Mouse (Mus musculus) midbrain, embryonic 14.5 days (tissue): ENCODE data around the gene Smo. TPM values are rescaled to one million over a fixed set of nuclear protein-coding genes. Genes with fewer than 3 reads are reported as not detected.

ENCODE experiments used
- ATAC-seq: fragments of 200-750 bp; cut with Nextera tagmentation; 2 replicates; pipeline ENCODE4 v1.8.0; 2017; ENCODE audit warnings: moderate number of reproducible peaks, moderate library complexity; ENCODE audit not compliant: low FRiP score, low TSS enrichment
- DNase-seq: peaks from one replicate; pipeline ENCODE4 v3.0.0-alpha.2; 2015
- H3K27ac ChIP-seq: fragments of 300-500 bp; sonication (generic); replicated peaks from 2 replicates; pipeline ENCODE4 v1.5.1; 2014; ENCODE audit warnings: mild to moderate bottlenecking, low read depth, low read length, moderate library complexity
- H3K27me3 ChIP-seq: fragments of 300-500 bp; sonication (generic); 2 replicates; pipeline ENCODE4 v1.6.1; 2014; ENCODE audit warnings: low read length, control low read depth, mixed read lengths; ENCODE audit not compliant: control insufficient read depth, insufficient read depth
- H3K36me3 ChIP-seq: fragments of 300-500 bp; sonication (generic); 2 replicates; pipeline ENCODE4 v1.6.1; 2014; ENCODE audit warnings: low read length, control low read depth; ENCODE audit not compliant: control insufficient read depth, insufficient read depth
- H3K4me1 ChIP-seq: fragments of 300-500 bp; sonication (generic); 2 replicates; pipeline ENCODE4 v1.6.1; 2014; ENCODE audit warnings: mild to moderate bottlenecking, antibody characterized with exemption, low read length, control low read depth; ENCODE audit not compliant: control insufficient read depth, insufficient read depth
- H3K4me2 ChIP-seq: fragments of 300-500 bp; sonication (generic); 2 replicates; pipeline ENCODE4 v1.6.1; 2014; ENCODE audit warnings: mild to moderate bottlenecking, low read length, moderate library complexity
- H3K4me3 ChIP-seq: fragments of 300-500 bp; sonication (generic); replicated peaks from 2 replicates; pipeline ENCODE4 v1.5.1; 2014; ENCODE audit warnings: low read depth, low read length
- H3K9ac ChIP-seq: fragments of 300-500 bp; sonication (generic); replicated peaks from 2 replicates; pipeline ENCODE4 v1.6.1; 2014; ENCODE audit warnings: mild to moderate bottlenecking, low read length, moderate library complexity
- H3K9me3 ChIP-seq: fragments of 300-500 bp; sonication (generic); 2 replicates; pipeline ENCODE4 v1.6.1; 2016; ENCODE audit warnings: low read length, control low read depth, mixed read lengths; ENCODE audit not compliant: control insufficient read depth
- WGBS: fragments of 180-500 bp; shearing (Covaris S2); extraction: QIAGEN DNeasy Blood & Tissue Kit; methylation state at CpG from one replicate; pipeline ENCODE4 v1.1.7; 2014; 5-methylcytosine and 5-hydroxymethylcytosine counted together
- polyA plus RNA-seq: library from polyadenylated mRNA; unstranded; fragments of >200 nt; fragmentation: Nextera tagmentation; extraction: Ambion mirVana; gene quantifications from 2 replicates; pipeline ENCODE4 v1.2.1, GENCODE M21; 2014

Gene Smo
- polyA plus RNA-seq, 1 experiment from 2014 or later: 14.4 TPM

- Histone ChIP-seq H3K36me3 (no peaks in the 10 kb centered on the region), H3K4me1 (peaks cover 4% of the 10 kb centered on the region; the same call in 1 of the 2 replicates), H3K4me3 (no peak overlapping the region), H3K27ac (no peak overlapping the region), H3K4me2 (no peak overlapping the region), H3K27me3 (0 out of 2 replicates have a peak, but pooled peaks cover 9% of the 10 kb centered on the region), H3K9me3 (no peaks in the 10 kb centered on the region), H3K9ac (no peak overlapping the region)
- ATAC-seq (no peak), DNase-seq (no peak)
- WGBS: 43% methylated on average over 3 of the region's 3 CpGs
These were observed 37.8 kb upstream of the Smo start for GRCm38 (mm10) chr6:29697548-29697947.

- Histone ChIP-seq H3K36me3 (no peaks in the 10 kb centered on the region), H3K9me3 (no peaks in the 10 kb centered on the region), H3K4me3 (no peak overlapping the region), H3K4me2 (no peak overlapping the region), H3K27ac (no peak overlapping the region), H3K4me1 (peaks cover 4% of the 10 kb centered on the region; the same call in 1 of the 2 replicates), H3K9ac (no peak overlapping the region), H3K27me3 (0 out of 2 replicates have a peak, but pooled peaks cover 6% of the 10 kb centered on the region)
- DNase-seq (no peak), ATAC-seq (no peak)
- WGBS: 91% methylated on average over 7 of the region's 7 CpGs
These were observed 36.1 kb upstream of the Smo start for GRCm38 (mm10) chr6:29699085-29699745.

- Histone ChIP-seq H3K4me2 (no peak overlapping the region), H3K36me3 (no peaks in the 10 kb centered on the region), H3K27ac (no peak overlapping the region), H3K4me3 (no peak overlapping the region), H3K9ac (no peak overlapping the region), H3K9me3 (no peaks in the 10 kb centered on the region), H3K4me1 (no peaks in the 10 kb centered on the region), H3K27me3 (no peaks in the 10 kb centered on the region)
- ATAC-seq (no peak), DNase-seq (no peak)
- WGBS: 74% methylated on average over 6 of the region's 6 CpGs
These were observed 34.3 kb upstream of the Smo start for GRCm38 (mm10) chr6:29701051-29701450.

GRCm38 (mm10) chr6:29702126-29702525 lies 33.2 kb upstream of the Smo start:
- Histone ChIP-seq H3K9ac (no peak overlapping the region), H3K27ac (no peak overlapping the region), H3K9me3 (no peaks in the 10 kb centered on the region), H3K4me3 (no peak overlapping the region), H3K4me2 (no peak overlapping the region), H3K36me3 (no peaks in the 10 kb centered on the region), H3K4me1 (no peaks in the 10 kb centered on the region), H3K27me3 (no peaks in the 10 kb centered on the region)
- ATAC-seq (no peak), DNase-seq (no peak)
- 89% methylated on average over 3 of the region's 3 CpGs for WGBS

GRCm38 (mm10) chr6:29704143-29704542 lies 31.2 kb upstream of the Smo start:
- peaks cover 7% of the 10 kb centered on the region for H3K4me1 ChIP-seq
- no peak overlapping the region for H3K9ac ChIP-seq
- DNase-seq (no peak), ATAC-seq (no peak)
- H3K27ac ChIP-seq: no peak overlapping the region
- 93% methylated on average over 5 of the region's 5 CpGs for WGBS
- H3K4me2 ChIP-seq: no peak overlapping the region
- H3K9me3 ChIP-seq: no peaks in the 10 kb centered on the region
- no peaks in the 10 kb centered on the region for H3K36me3 ChIP-seq
- H3K27me3 ChIP-seq: no peaks in the 10 kb centered on the region
- no peak overlapping the region for H3K4me3 ChIP-seq

- Histone ChIP-seq H3K4me1 (peaks cover 7% of the 10 kb centered on the region), H3K27me3 (no peaks in the 10 kb centered on the region), H3K36me3 (no peaks in the 10 kb centered on the region), H3K27ac (no peak overlapping the region), H3K9me3 (no peaks in the 10 kb centered on the region), H3K4me2 (no peak overlapping the region), H3K9ac (no peak overlapping the region), H3K4me3 (no peak overlapping the region)
- DNase-seq (peak; percentile 75), ATAC-seq (peak; percentile 63; the same call in 1 of the 2 replicates)
- 4% methylated on average over 2 of the region's 2 CpGs for WGBS
These were observed 27.4 kb upstream of the Smo start for GRCm38 (mm10) chr6:29707902-29708301.

- Histone ChIP-seq H3K27ac (no peak overlapping the region), H3K9me3 (no peaks in the 10 kb centered on the region), H3K4me1 (peaks cover 7% of the 10 kb centered on the region), H3K4me2 (no peak overlapping the region), H3K36me3 (no peaks in the 10 kb centered on the region), H3K4me3 (no peak overlapping the region), H3K27me3 (no peaks in the 10 kb centered on the region), H3K9ac (no peak overlapping the region)
- ATAC-seq: no peak
- DNase-seq: no peak
- 58% methylated on average over 3 of the region's 3 CpGs for WGBS
These were observed 24.0 kb upstream of the Smo start for GRCm38 (mm10) chr6:29711318-29711717.

- 51% methylated on average over 3 of the region's 3 CpGs for WGBS
- Histone ChIP-seq H3K27me3 (no peaks in the 10 kb centered on the region), H3K9me3 (no peaks in the 10 kb centered on the region), H3K27ac (no peak overlapping the region), H3K4me3 (no peak overlapping the region), H3K4me2 (no peak overlapping the region), H3K9ac (no peak overlapping the region), H3K4me1 (peaks cover 7% of the 10 kb centered on the region), H3K36me3 (no peaks in the 10 kb centered on the region)
- ATAC-seq (no peak), DNase-seq (peak; percentile 87)
These were observed 23.2 kb upstream of the Smo start for GRCm38 (mm10) chr6:29712011-29712584.
